Mouse (Mus musculus) layer of hippocampus, adult 9-11 months (tissue): ENCODE measurements around the gene Tmem204.

Experiments
- DNase-seq: peaks from one replicate; pipeline ENCODE4 v3.0.0; 2022

Gene Tmem204

DNA sequence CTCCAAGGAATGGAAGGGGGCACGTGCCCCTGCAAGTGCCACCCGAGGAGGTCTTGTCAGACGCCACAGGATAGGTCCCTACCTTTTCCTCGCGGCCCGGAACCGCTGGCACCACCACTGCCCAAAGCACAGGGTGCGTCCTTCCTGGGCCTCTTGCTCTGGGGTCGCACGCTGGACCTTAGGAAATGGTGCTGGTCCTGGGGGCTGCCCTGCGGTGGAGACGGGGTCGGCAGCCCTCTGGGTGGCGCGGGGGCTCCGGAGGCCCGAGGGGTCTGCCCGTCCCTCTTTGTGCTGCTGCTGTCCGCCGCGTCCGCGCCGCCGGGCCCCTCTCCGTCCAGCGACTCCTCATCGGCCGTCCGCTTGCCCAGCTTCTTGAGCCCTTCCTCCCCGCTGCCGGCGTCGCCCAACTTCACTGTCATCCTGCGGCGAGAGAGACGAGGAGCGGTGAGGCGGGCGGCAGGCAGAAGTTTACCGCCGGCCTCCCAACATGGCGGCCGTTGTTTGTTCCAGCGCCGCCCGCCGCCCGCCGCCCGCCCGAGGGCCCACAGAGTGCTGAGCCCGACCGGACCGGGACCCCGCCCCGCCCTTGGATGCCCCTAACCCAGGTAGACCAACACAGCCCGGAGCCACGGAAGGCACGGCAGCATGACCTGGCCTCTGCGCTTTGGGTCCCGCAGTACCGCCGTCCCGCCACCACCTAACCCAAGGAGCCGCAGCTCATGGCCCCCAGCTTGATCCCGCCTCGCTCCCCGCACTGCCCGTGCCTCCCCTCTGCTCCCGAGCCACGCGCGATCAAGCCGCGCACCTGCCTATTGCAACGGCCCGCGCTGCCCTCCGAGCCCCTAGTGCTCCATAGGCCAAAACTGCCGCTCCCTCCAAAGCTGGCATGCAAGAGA is 69.5 kb downstream of the Tmem204 start:
- no peak for DNase-seq
